Mouse (Mus musculus): ENCODE data around the gene Zdhhc11.

DNA sequence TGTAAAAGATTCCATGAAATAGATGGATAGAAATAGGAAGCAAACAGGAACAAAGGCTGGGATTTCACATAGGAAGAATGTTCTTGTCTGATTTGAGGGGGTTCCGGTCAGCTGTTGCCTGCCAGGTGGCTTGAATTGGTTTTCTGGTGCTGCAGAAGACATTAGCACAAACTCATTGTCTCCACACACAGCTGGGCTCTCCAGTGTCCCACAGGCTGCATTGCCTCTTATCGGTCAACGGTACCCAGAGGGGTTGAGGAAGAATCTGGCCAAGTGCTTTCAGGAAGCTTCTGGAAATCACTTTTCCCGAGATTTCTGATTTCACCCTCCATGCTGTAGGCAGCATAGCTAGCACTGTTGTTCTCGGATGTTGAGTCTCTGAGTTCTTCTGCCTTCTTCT, 27.6 kb downstream of the Zdhhc11 start:
- TF ChIP-seq CTCF (IDR thresholded peaks at IDR 0.05; ENCODE audit: low read depth, low read length) (no peak), GATA1 (IDR thresholded peaks at IDR 0.05; ENCODE audit: borderline replicate concordance, low read length) (no peak), GATA2 (IDR thresholded peaks at IDR 0.05; ENCODE audit: borderline replicate concordance, low read depth, low read length) (no peak), TAL1 (conservative IDR thresholded peaks at IDR 0.05; ENCODE audit: low read depth, low read length) (no peak), POLR2AphosphoS5 (IDR thresholded peaks at IDR 0.05; ENCODE audit: insufficient replicate concordance, low read depth, low read length) (no peak)
